Mouse (Mus musculus): ENCODE measurements at regions not wholly inside any gene's neighbourhood (a gene's known extent, or its start where the extent isn't known, plus 50 kb on each side); places are given as distances from the start of the nearest gene placed in this dataset.

GRCm38 (mm10) chr8:46898697-46899445 is 87.8 kb upstream of the Enpp6 start:
- in situ Hi-C loops (cut with MboI; ENCODE audit: unreplicated experiment in 2 of 2): no loop called here

GRCm38 (mm10) chr8:46900826-46901225 is 85.9 kb upstream of the Enpp6 start:
- in situ Hi-C loops (cut with MboI; ENCODE audit: unreplicated experiment in 2 of 2): no loop called here

GRCm38 (mm10) chr8:46904731-46905130 is 82.0 kb upstream of the Enpp6 start:
- in situ Hi-C loops (cut with MboI; ENCODE audit: unreplicated experiment in 2 of 2): no loop called here

GRCm38 (mm10) chr8:46907390-46907789 is 79.3 kb upstream of the Enpp6 start:
- in situ Hi-C loops (cut with MboI; ENCODE audit: unreplicated experiment in 2 of 2): no loop called here

GRCm38 (mm10) chr8:46908186-46908585 is 78.5 kb upstream of the Enpp6 start:
- in situ Hi-C loops (cut with MboI; ENCODE audit: unreplicated experiment in 2 of 2): no loop called here

GRCm38 (mm10) chr8:46913956-46914355 is 72.7 kb upstream of the Enpp6 start:
- in situ Hi-C loops (cut with MboI; ENCODE audit: unreplicated experiment in 2 of 2): no loop called here

- in situ Hi-C loops (cut with MboI; ENCODE audit: unreplicated experiment in 2 of 2): no loop called here
These were observed 66.6 kb upstream of the Enpp6 start for GRCm38 (mm10) chr8:46920071-46920470.

GRCm38 (mm10) chr8:46921075-46921474 is 65.6 kb upstream of the Enpp6 start:
- in situ Hi-C loops (cut with MboI; ENCODE audit: unreplicated experiment in 2 of 2): no loop called here

- in situ Hi-C loops (cut with MboI; ENCODE audit: unreplicated experiment in 2 of 2): no loop called here
These were observed 65.1 kb upstream of the Enpp6 start for GRCm38 (mm10) chr8:46921585-46921984.

- in situ Hi-C loops (cut with MboI; ENCODE audit: unreplicated experiment in 2 of 2): no loop called here
These were observed 61.7 kb upstream of the Enpp6 start for GRCm38 (mm10) chr8:46924787-46925548.

- in situ Hi-C loops (cut with MboI; ENCODE audit: unreplicated experiment in 2 of 2): no loop called here
These were observed 58.0 kb upstream of the Enpp6 start for GRCm38 (mm10) chr8:46928718-46929117.

- in situ Hi-C loops (cut with MboI; ENCODE audit: unreplicated experiment in 2 of 2): no loop called here
These were observed 57.0 kb upstream of the Enpp6 start for GRCm38 (mm10) chr8:46929678-46930077.

- in situ Hi-C loops (cut with MboI; ENCODE audit: unreplicated experiment in 2 of 2): no loop called here
These were observed 55.4 kb upstream of the Enpp6 start for GRCm38 (mm10) chr8:46931267-46931666.

GRCm38 (mm10) chr8:46933256-46933655 is 53.4 kb upstream of the Enpp6 start:
- in situ Hi-C loops (cut with MboI; ENCODE audit: unreplicated experiment in 2 of 2): no loop called here

GRCm38 (mm10) chr8:46934254-46934653 is 52.4 kb upstream of the Enpp6 start:
- in situ Hi-C loops (cut with MboI; ENCODE audit: unreplicated experiment in 2 of 2): no loop called here

GRCm38 (mm10) chr8:46934898-46935297 is 51.8 kb upstream of the Enpp6 start:
- in situ Hi-C loops (cut with MboI; ENCODE audit: unreplicated experiment in 2 of 2): loop anchor here (5.0 kb wide), 2 partner anchors 83 to 198 kb away; partner anchors contain the start of gene Irf2 (in 1 of the 2)

- in situ Hi-C loops (cut with MboI; ENCODE audit: unreplicated experiment in 2 of 2): loop anchor here (5.0 kb wide), 2 partner anchors 84 to 199 kb away; partner anchors contain the start of gene Irf2 (in 1 of the 2)
These were observed 50.6 kb upstream of the Enpp6 start for GRCm38 (mm10) chr8:46936039-46936438.
